In genomic region chr5:121131801-121132200, GRCm38 (mm10) we compare ENCODE assay signal across 26 mouse cellular contexts.
"Had no signal": no experiment of that assay in that cellular context is flagged by ENCODE, and none has a peak within 500 bp of the region (broad histone marks: within the 10 kb centered on the region; RNA-seq: fewer than 3 reads in every experiment).

No protein-coding gene starts in this region.

- H3K4me3 ChIP-seq: gastrocnemius, adult 2 months; heart, embryonic 10.5 days; heart, embryonic 12.5 days; hindbrain, embryonic 10.5 days; hindbrain, embryonic 12.5 days; intestine, embryonic 15.5 days; kidney, embryonic 15.5 days; layer of hippocampus, adult 2 months; left cerebral cortex, adult 2 months; limb, embryonic 10.5 days; limb, embryonic 12.5 days; liver, embryonic 13.5 days; liver, embryonic 15.5 days had no signal

- H3K4me1 ChIP-seq: heart, embryonic 10.5 days; heart, embryonic 12.5 days; hindbrain, embryonic 10.5 days; hindbrain, embryonic 12.5 days; intestine, embryonic 15.5 days; kidney, embryonic 15.5 days; limb, embryonic 12.5 days; liver, embryonic 13.5 days; liver, embryonic 15.5 days had no signal

- ATAC-seq: hindbrain, embryonic 16.5 days; inflammation-experienced regulatory T-cells, adult 6 months; intestine, embryonic 15.5 days; intestine, postnatal 0 days; liver, postnatal 0 days had no signal

- H3K9ac ChIP-seq: heart, embryonic 12.5 days; hindbrain, embryonic 12.5 days; hindbrain, embryonic 14.5 days; intestine, embryonic 15.5 days; kidney, embryonic 15.5 days; limb, embryonic 12.5 days; liver, embryonic 13.5 days; liver, embryonic 15.5 days; liver, postnatal 0 days had no signal

- H3K4me2 ChIP-seq: heart, embryonic 12.5 days; hindbrain, embryonic 12.5 days; hindbrain, embryonic 14.5 days; intestine, embryonic 15.5 days; kidney, embryonic 15.5 days; limb, embryonic 12.5 days; liver, embryonic 11.5 days; liver, embryonic 13.5 days; liver, embryonic 15.5 days had no signal

- H3K9me3 ChIP-seq: heart, embryonic 10.5 days; heart, embryonic 12.5 days; hindbrain, embryonic 10.5 days; hindbrain, embryonic 12.5 days; intestine, embryonic 15.5 days; kidney, embryonic 15.5 days; limb, embryonic 10.5 days; limb, embryonic 12.5 days; liver, embryonic 13.5 days; liver, embryonic 15.5 days had no signal

- H3K27ac ChIP-seq: gastrocnemius, adult 2 months; heart, embryonic 10.5 days; hindbrain, embryonic 10.5 days; hindbrain, embryonic 12.5 days; hindbrain, embryonic 14.5 days; intestine, embryonic 15.5 days; kidney, embryonic 15.5 days; layer of hippocampus, adult 2 months; left cerebral cortex, adult 2 months; limb, embryonic 10.5 days; limb, embryonic 12.5 days; liver, embryonic 13.5 days; liver, embryonic 15.5 days had no signal

- DNase-seq: gastrocnemius, adult 2 months; gastrocnemius, postnatal 10 days; gastrocnemius, postnatal 25 days; heart, adult 18-20 months; heart, postnatal 10 days; heart, postnatal 4 days; kidney, postnatal 4 days; liver; liver, embryonic 13.5 days; liver, postnatal 0 days had no signal

- H3K27me3 ChIP-seq: heart, embryonic 12.5 days; hindbrain, embryonic 12.5 days; intestine, embryonic 15.5 days; kidney, embryonic 15.5 days; limb, embryonic 12.5 days; liver, embryonic 13.5 days; liver, embryonic 15.5 days had no signal
